ENCODE assay signal across 8 mouse cellular contexts in genomic region chr16:20611357-20612227, GRCm38 (mm10). TPM values are rescaled to one million over a fixed set of nuclear protein-coding genes. Genes with fewer than 3 reads are reported as not detected.
DNase-seq lines count a peak whose midpoint lies in the region; ATAC-seq and TF ChIP-seq lines count a peak whose summit lies in the region.

Gene Eef1akmt4, plus strand, starts transcription at chr16:20611593.
Gene Gm49333, plus strand, starts transcription at chr16:20611610.
Gene Alg3, minus strand, starts transcription at chr16:20611735.

- H3K9me3 ChIP-seq in forebrain, postnatal 0 days (ENCODE audit: low read length), result no peaks in the 10 kb centered on the region

- peak; percentile 93 for DNase-seq in MN1 (ENCODE audit: low spot score)
- DNase-seq in cerebellum, adult 8-10 months, result peak; percentile 75
- DNase-seq in forebrain, postnatal 0 days, result peak; percentile 89
- peak; percentile 70 to 77 for DNase-seq in layer of hippocampus, postnatal 10 days (ENCODE audit: low spot score in 2 of 2)
- DNase-seq in lung, postnatal 14 days, result peak; percentile 82
- peak; percentile 86 for DNase-seq in ovary, postnatal 36 days (ENCODE audit: low spot score)
- DNase-seq in thymus, postnatal 14 days, result peak; percentile 85

- H3K27me3 ChIP-seq in forebrain, postnatal 0 days (ENCODE audit: insufficient read depth, low read length), result no peaks in the 10 kb centered on the region

- H3K36me3 ChIP-seq in forebrain, postnatal 0 days (ENCODE audit: insufficient read depth), result peaks cover 16% of the 10 kb centered on the region; the same call in 1 of the 2 replicates

- peak within 1 kb of the TSS; percentile 80 for H3K9ac ChIP-seq in forebrain, postnatal 0 days

- TF ChIP-seq CTCF in forebrain, postnatal 0 days (IDR thresholded peaks at IDR 0.05; ENCODE audit: low read depth), result no peak

- peaks cover 12% of the 10 kb centered on the region; the same call in 1 of the 2 replicates for H3K4me1 ChIP-seq in forebrain, postnatal 0 days (ENCODE audit: insufficient read depth)

- H3K27ac ChIP-seq in forebrain, postnatal 0 days (ENCODE audit: low read depth, low read length), result peak within 1 kb of the TSS; percentile 84

- 2% methylated on average over 41 of the region's 41 CpGs for WGBS in forebrain, postnatal 0 days

- H3K4me3 ChIP-seq in forebrain, postnatal 0 days (ENCODE audit: low read depth, low read length), result peak within 1 kb of the TSS; percentile 71

- peak within 1 kb of the TSS; percentile 87 for H3K4me2 ChIP-seq in forebrain, postnatal 0 days (ENCODE audit: low read depth)

- peak; percentile 96 for ATAC-seq in forebrain, postnatal 0 days
- ATAC-seq in hematopoietic stem cell, adult 5-6 weeks (replicated peaks in 1 of 2; ENCODE audit: insufficient read depth in 1 of 2, low FRiP score in 2 of 2, low TSS enrichment in 1 of 2, low read depth in 1 of 2, poor library complexity in 2 of 2, severe bottlenecking in 2 of 2), result peak; percentile 96 to 97

RNA-seq across cellular contexts. Expression of gene Eef1akmt4, which starts in this region (rescaled TPM):
- total RNA-seq in forebrain, postnatal 0 days (2014; rRNA removed), result 3.7 and 6.5 TPM in 2 replicates
- 6.0 and 6.2 TPM in 2 replicates for polyA plus RNA-seq in forebrain, postnatal 0 days (2015; fragmentation: Nextera tagmentation; extraction: Ambion mirVana)
- 7.0 and 9.0 TPM in 2 replicates for total RNA-seq in hematopoietic stem cell, adult 5-6 weeks (2017)
- total RNA-seq in layer of hippocampus, postnatal 10 days (2021), result 1 to 10 TPM; 2.9 TPM

RNA-seq across cellular contexts. Expression of gene Gm49333, which starts in this region (rescaled TPM):
- not detected in 2 replicates for total RNA-seq in forebrain, postnatal 0 days (2014; rRNA removed)
- not detected in 2 replicates for polyA plus RNA-seq in forebrain, postnatal 0 days (2015; fragmentation: Nextera tagmentation; extraction: Ambion mirVana)
- total RNA-seq in hematopoietic stem cell, adult 5-6 weeks (2017), result not detected in 2 replicates
- total RNA-seq in layer of hippocampus, postnatal 10 days (2021), result under 1 TPM in 1 of 2 experiments, not detected in 1; 0.53 TPM

RNA-seq across cellular contexts. Expression of gene Alg3, which starts in this region (rescaled TPM):
- total RNA-seq in forebrain, postnatal 0 days (2014; rRNA removed), result 11.1 and 19.0 TPM in 2 replicates
- polyA plus RNA-seq in forebrain, postnatal 0 days (2015; fragmentation: Nextera tagmentation; extraction: Ambion mirVana), result 29.2 and 30.3 TPM in 2 replicates
- total RNA-seq in hematopoietic stem cell, adult 5-6 weeks (2017), result 9.8 and 18.9 TPM in 2 replicates
- 10 to 100 TPM; 12.4 to 14.0 TPM for total RNA-seq in layer of hippocampus, postnatal 10 days (2021)

Comparison
In these comparisons a context has a peak if more than half of its experiments do, and no peak if none do; other contexts are left out.
1. Peak in every context shown above with its lines: DNase-seq, ATAC-seq, H3K4me3 ChIP-seq and H3K27ac ChIP-seq.